Mouse (Mus musculus) heart, embryonic 14.5 days (tissue): Measurements from ENCODE around the gene Per1. TPM values are rescaled to one million over a fixed set of nuclear protein-coding genes. Genes with fewer than 3 reads are reported as not detected.

Experiments used
- ATAC-seq: fragments of 200-750 bp; cut with Nextera tagmentation; 2 replicates; pipeline ENCODE4 v1.8.0; 2017; ENCODE audit warnings: low read depth, moderate TSS enrichment; ENCODE audit not compliant: insufficient number of reproducible peaks, insufficient read depth, low FRiP score
- H3K27ac ChIP-seq, 2 experiments: fragments of 200-500 bp in 1 of 2; fragments of 300-500 bp in 1 of 2; sonication (generic) in 1 of 2; replicated peaks in 1 of 2; 2 replicates each; pipeline ENCODE4 v1.5.1; 2012 to 2014; ENCODE audit warnings: low read depth in 2 of 2, low read length in 2 of 2, control low read depth in 1 of 2, mild to moderate bottlenecking in 1 of 2, mixed read lengths in 1 of 2; ENCODE audit not compliant: control insufficient read depth in 1 of 2, insufficient read depth in 1 of 2
- H3K27me3 ChIP-seq: fragments of 300-500 bp; sonication (generic); 2 replicates; pipeline ENCODE4 v1.6.1; 2014; ENCODE audit warnings: mild to moderate bottlenecking, low read length, control low read depth; ENCODE audit not compliant: control insufficient read depth, insufficient read depth
- H3K36me3 ChIP-seq: fragments of 300-500 bp; sonication (generic); 2 replicates; pipeline ENCODE4 v1.6.1; 2014; ENCODE audit warnings: mild to moderate bottlenecking, control low read depth, low read length, mixed read lengths; ENCODE audit not compliant: control insufficient read depth, insufficient read depth
- H3K4me1 ChIP-seq, 2 experiments: fragments of 200-500 bp in 1 of 2; fragments of 300-500 bp in 1 of 2; sonication (generic) in 1 of 2; 2 replicates each; pipeline ENCODE4 v1.6.1; 2012 to 2014; ENCODE audit warnings: low read length in 2 of 2, control low read depth in 1 of 2, mixed read lengths in 1 of 2; ENCODE audit not compliant: control insufficient read depth in 2 of 2, insufficient read depth in 2 of 2
- H3K4me2 ChIP-seq: fragments of 300-500 bp; sonication (generic); 2 replicates; pipeline ENCODE4 v1.6.1; 2014; ENCODE audit warnings: mild to moderate bottlenecking, low read length
- H3K4me3 ChIP-seq, 2 experiments: fragments of 200-500 bp in 1 of 2; fragments of 300-500 bp in 1 of 2; sonication (generic) in 1 of 2; 2 replicates each; pipeline ENCODE4 v1.5.1; 2012 to 2014; ENCODE audit warnings: low read length in 2 of 2, mild to moderate bottlenecking in 2 of 2, control low read depth in 1 of 2, low read depth in 1 of 2, moderate library complexity in 1 of 2; ENCODE audit not compliant: control insufficient read depth in 1 of 2, insufficient read depth in 1 of 2
- H3K9ac ChIP-seq: fragments of 300-500 bp; sonication (generic); 2 replicates; pipeline ENCODE4 v1.6.1; 2014; ENCODE audit warnings: mild to moderate bottlenecking, low read length
- H3K9me3 ChIP-seq: fragments of 300-500 bp; sonication (generic); 2 replicates; pipeline ENCODE4 v1.6.1; 2016; ENCODE audit warnings: low read length, control low read depth; ENCODE audit not compliant: control insufficient read depth
- WGBS: fragments of 180-500 bp; shearing (Covaris S2); extraction: QIAGEN DNeasy Blood & Tissue Kit; methylation state at CpG from one replicate; pipeline ENCODE4 v1.1.7; 2014; 5-methylcytosine and 5-hydroxymethylcytosine counted together
- polyA plus RNA-seq: library from polyadenylated mRNA; unstranded; fragments of >200 nt; fragmentation: Nextera tagmentation; extraction: Ambion mirVana; gene quantifications from 2 replicates; pipeline ENCODE4 v1.2.1, GENCODE M21; 2014

Gene Per1
- polyA plus RNA-seq, 1 experiment from 2014 or later, result 16.0 TPM

DNA sequence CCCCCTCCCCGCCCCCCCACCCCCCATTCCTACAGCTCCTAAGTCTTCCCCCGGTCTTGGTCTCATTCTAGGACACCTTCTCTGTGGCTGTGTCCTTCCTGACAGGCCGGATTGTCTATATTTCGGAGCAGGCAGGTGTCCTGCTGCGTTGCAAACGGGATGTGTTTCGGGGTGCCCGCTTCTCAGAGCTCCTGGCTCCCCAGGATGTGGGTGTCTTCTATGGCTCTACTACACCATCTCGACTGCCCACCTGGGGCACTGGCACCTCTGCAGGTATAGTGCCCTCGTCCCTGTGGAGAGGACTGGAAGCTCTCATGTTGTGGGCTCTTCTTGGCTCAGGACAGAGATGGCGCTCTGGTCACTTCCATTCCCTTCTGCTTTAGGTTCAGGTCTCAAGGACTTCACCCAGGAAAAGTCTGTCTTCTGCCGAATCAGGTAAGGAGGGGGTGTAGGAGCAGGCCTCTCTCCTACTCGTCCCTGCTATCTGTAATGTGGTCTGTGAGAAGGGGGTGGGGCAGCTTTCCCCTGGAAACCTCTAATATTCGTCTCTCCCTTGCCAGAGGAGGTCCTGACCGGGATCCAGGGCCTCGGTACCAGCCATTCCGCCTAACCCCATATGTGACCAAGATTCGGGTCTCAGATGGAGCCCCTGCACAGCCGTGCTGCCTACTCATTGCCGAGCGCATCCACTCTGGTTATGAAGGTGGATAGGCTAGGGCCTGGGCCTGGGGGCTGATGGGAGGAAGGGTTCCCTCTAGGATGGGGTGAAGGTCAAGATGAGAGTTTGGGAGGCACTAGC is 6.8 kb downstream of the Per1 start:
- H3K27me3 ChIP-seq, result no peaks in the 10 kb centered on the region
- 86% methylated on average over 21 of the region's 21 CpGs for WGBS
- no peak overlapping the region for H3K4me3 ChIP-seq
- H3K4me2 ChIP-seq, result no peak overlapping the region
- peaks cover 65% of the 10 kb centered on the region for H3K36me3 ChIP-seq
- no peaks in the 10 kb centered on the region for H3K9me3 ChIP-seq
- H3K27ac ChIP-seq, result no peak overlapping the region
- peaks cover 27 to 32% of the 10 kb centered on the region in 2 experiments for H3K4me1 ChIP-seq
- ATAC-seq, result no peak
- no peak overlapping the region for H3K9ac ChIP-seq

DNA sequence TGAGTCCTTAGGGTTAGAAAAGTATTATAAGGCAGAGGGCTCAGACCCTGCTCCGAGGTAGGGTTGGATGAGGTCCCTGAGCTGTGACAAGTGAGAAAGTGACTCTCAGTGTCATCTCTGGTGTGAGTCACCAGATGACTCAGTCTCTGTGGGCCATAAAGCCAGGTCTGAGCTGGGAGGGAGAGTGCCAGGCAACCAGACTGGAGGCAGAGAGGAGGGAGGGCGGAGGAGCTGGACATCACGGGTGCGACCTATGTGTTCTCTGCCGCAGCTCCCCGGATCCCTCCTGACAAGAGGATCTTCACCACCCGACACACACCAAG is 7.3 kb downstream of the Per1 start:
- peaks cover 26 to 30% of the 10 kb centered on the region in 2 experiments for H3K4me1 ChIP-seq
- no peak overlapping the region for H3K27ac ChIP-seq
- ATAC-seq, result no peak
- H3K9me3 ChIP-seq, result no peaks in the 10 kb centered on the region
- WGBS, result 90% methylated on average over 7 of the region's 7 CpGs
- peaks cover 71% of the 10 kb centered on the region for H3K36me3 ChIP-seq
- H3K4me2 ChIP-seq, result no peak overlapping the region
- H3K4me3 ChIP-seq, result no peak overlapping the region
- H3K27me3 ChIP-seq, result no peaks in the 10 kb centered on the region
- H3K9ac ChIP-seq, result no peak overlapping the region

DNA sequence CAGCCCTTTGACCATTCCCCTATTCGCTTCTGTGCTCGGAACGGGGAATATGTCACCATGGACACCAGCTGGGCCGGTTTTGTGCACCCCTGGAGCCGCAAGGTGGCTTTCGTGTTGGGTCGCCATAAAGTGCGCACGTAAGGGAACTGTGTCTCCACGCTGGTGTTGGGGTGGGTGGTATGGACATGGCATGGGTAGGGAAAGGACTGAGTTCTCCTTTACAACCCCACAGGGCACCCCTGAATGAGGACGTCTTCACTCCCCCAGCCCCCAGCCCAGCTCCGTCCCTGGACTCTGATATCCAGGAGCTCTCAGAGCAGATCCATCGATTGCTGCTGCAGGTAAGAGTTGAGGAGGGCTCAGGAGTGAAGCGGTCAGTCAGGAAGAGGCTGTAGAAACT is 8.1 kb downstream of the Per1 start:
- Histone ChIP-seq H3K4me3 (no peak overlapping the region), H3K4me2 (no peak overlapping the region), H3K9ac (no peak overlapping the region), H3K36me3 (peaks cover 78% of the 10 kb centered on the region), H3K27ac (no peak overlapping the region), H3K4me1 (peaks cover 19 to 23% of the 10 kb centered on the region in 2 experiments), H3K27me3 (no peaks in the 10 kb centered on the region), H3K9me3 (no peaks in the 10 kb centered on the region)
- 94% methylated on average over 14 of the region's 14 CpGs for WGBS
- ATAC-seq, result no peak

DNA sequence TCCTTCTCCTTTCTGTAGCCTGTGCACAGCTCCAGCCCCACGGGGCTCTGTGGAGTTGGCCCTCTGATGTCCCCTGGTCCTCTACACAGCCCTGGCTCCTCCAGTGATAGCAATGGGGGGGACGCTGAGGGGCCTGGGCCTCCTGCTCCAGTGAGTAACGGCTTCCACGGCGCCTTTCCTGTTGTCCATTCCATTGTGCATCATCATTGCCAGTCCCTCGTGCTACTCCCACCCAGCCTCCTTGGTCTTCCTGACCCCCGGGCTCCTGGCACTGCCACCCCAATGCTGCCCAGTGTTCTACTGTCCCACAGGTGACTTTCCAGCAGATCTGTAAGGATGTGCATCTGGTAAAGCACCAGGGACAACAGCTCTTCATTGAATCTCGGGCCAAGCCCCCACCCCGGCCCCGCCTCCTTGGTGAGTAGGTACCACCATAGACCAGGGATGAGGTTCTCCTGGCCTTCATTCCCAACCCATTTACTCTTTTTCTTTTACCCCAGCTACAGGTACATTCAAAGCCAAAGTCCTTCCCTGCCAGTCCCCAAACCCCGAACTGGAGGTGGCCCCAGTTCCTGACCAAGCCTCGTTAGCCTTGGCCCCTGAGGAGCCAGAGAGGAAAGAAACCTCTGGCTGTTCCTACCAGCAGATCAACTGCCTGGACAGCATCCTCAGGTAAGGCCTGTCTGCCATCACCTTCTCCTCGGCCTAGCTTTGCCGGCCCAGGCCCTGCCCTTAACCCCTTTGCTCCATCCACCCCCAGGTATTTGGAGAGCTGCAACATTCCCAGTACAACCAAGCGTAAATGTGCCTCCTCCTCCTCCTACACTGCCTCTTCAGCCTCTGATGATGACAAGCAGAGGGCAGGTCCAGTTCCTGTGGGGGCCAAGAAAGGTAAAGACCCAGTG is 8.8 kb downstream of the Per1 start:
- H3K9ac ChIP-seq, result no peak overlapping the region
- peaks cover 13 to 17% of the 10 kb centered on the region in 2 experiments for H3K4me1 ChIP-seq
- H3K36me3 ChIP-seq, result peaks cover 85% of the 10 kb centered on the region
- no peak overlapping the region for H3K4me2 ChIP-seq
- H3K4me3 ChIP-seq, result no peak overlapping the region
- no peaks in the 10 kb centered on the region for H3K9me3 ChIP-seq
- no peak for ATAC-seq
- no peaks in the 10 kb centered on the region for H3K27me3 ChIP-seq
- H3K27ac ChIP-seq, result no peak overlapping the region
- 89% methylated on average over 15 of the region's 15 CpGs for WGBS

DNA sequence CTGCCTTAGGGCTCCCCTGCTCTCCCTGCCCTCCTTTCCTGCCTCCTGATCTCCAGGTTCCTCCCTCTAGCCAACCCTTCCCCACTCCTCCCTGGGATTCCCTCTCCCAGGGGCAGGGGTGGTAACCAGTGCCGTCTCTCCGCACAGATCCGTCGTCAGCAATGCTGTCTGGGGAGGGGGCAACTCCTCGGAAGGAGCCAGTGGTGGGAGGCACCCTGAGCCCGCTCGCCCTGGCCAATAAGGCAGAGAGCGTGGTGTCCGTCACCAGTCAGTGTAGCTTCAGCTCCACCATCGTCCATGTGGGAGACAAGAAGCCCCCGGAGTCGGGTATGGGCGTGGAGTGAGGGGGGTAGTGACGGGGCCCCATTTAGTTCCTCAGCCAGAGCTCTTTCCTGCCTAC is 9.5 kb downstream of the Per1 start:
- Histone ChIP-seq H3K4me3 (no peak overlapping the region), H3K27me3 (no peaks in the 10 kb centered on the region), H3K4me2 (no peak overlapping the region), H3K4me1 (peaks cover 8 to 12% of the 10 kb centered on the region in 2 experiments), H3K36me3 (peaks cover 92% of the 10 kb centered on the region), H3K9me3 (no peaks in the 10 kb centered on the region), H3K27ac (no peak overlapping the region), H3K9ac (no peak overlapping the region)
- ATAC-seq, result no peak
- 88% methylated on average over 14 of the region's 14 CpGs for WGBS

DNA sequence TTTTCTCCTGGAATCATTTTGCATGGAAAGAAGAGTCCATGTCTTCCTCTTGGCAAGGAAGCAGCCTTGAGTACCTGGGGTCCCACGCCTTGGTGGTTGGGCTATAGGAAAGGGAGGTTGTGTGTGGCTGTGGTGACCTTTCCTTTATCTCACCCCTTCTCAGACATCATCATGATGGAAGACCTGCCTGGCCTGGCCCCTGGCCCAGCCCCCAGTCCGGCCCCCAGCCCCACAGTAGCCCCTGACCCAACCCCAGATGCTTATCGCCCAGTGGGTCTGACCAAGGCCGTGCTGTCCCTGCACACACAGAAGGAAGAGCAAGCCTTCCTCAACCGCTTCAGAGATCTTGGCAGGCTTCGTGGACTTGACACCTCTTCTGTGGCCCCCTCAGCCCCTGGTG is 10.2 kb downstream of the Per1 start:
- no peak for ATAC-seq
- 89% methylated on average over 6 of the region's 6 CpGs for WGBS
- Histone ChIP-seq H3K27ac (no peak overlapping the region), H3K36me3 (peaks cover 96% of the 10 kb centered on the region), H3K4me1 (peaks cover 4 to 7% of the 10 kb centered on the region in 2 experiments), H3K27me3 (no peaks in the 10 kb centered on the region), H3K4me2 (no peak overlapping the region), H3K9me3 (no peaks in the 10 kb centered on the region), H3K4me3 (no peak overlapping the region), H3K9ac (no peak overlapping the region)

DNA sequence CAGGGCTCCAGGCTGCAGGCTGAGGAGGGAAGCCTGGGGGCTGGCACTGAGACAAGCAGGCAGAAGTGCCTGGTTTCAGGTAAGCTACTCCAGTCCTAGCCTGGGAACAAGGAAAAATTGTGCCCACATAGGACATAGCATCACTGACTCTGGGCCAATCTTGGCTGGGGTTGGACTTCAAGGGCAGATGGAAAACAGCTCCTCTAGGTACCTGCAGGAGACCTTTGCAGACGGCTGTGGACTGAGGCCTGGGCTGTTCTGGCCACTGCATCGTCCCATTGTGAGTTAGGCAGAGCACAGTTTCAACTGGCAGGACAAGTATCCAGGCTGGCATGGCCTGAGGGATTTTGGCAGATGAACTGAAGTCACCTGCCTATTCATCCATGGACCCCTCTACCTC is 10.8 kb downstream of the Per1 start:
- ATAC-seq, result no peak
- Histone ChIP-seq H3K27me3 (no peaks in the 10 kb centered on the region), H3K9ac (no peak overlapping the region), H3K27ac (no peak overlapping the region), H3K36me3 (peaks cover 91% of the 10 kb centered on the region), H3K4me1 (peaks cover 0 to 1% of the 10 kb centered on the region in 2 experiments; a peak in 2 of 4 replicates), H3K4me2 (no peak overlapping the region), H3K4me3 (no peak overlapping the region), H3K9me3 (no peaks in the 10 kb centered on the region)
- WGBS, result 76% methylated on average over 2 of the region's 2 CpGs
